Mouse (Mus musculus) brain, embryonic 18.5 days (tissue): Measurements from ENCODE around the gene Phf21a.
"Not testable (repeated sequence)": the region's sequence is repeated elsewhere in the genome, so short reads cannot be mapped to it uniquely, and the experiment has no call there.

Experiments
- DNase-seq: peaks from one replicate; pipeline ENCODE4 v3.0.0-alpha.2; 2012; ENCODE audit warnings: low read depth, low spot score

Phf21a gene

GRCm38 (mm10) chr2:92082196-92082595, 10.7 kb upstream of the Phf21a start:
- DNase-seq = no peak

GRCm38 (mm10) chr2:92085721-92086120, 7.2 kb upstream of the Phf21a start:
- no peak for DNase-seq

DNA sequence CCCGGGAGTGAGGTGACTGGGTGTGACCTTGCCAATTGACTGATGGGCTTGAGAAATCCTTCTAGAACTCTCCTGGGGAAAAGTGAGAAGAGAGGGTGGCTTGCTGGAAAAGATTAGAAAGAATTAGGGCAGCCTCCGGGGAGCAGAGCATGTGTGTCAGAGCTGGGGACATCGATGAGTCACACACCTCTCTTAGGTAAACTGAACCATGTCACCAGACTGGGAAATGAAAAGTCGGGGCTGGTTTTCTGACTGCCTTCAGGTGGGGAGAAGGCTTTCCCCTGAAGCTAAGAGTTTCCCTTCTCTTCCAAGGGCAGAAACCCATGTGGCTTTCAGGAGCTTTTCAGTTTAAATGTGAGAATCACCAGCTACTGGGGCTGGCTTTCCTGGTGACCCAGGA, 5.9 kb upstream of the Phf21a start:
- DNase-seq = no peak

DNA sequence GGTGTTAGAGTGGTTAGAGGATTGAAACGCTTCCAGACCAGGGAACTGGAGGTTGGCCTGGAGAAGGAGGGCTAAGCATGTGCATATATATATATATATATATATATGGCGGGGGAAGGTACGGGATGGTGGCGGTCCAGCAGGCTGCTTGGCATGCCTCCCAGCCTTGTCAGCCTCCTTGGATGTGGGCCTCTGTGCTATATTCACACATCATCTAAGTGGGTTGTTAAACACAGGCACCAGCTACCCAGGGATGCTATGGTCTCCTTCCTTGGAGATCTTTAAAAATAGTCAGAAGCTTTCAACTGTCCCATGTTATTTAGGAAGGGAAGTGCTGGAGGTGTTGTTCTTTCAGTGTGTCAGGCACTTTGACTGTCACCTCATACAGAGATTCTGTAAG, 3.1 kb upstream of the Phf21a start:
- DNase-seq = no peak

DNA sequence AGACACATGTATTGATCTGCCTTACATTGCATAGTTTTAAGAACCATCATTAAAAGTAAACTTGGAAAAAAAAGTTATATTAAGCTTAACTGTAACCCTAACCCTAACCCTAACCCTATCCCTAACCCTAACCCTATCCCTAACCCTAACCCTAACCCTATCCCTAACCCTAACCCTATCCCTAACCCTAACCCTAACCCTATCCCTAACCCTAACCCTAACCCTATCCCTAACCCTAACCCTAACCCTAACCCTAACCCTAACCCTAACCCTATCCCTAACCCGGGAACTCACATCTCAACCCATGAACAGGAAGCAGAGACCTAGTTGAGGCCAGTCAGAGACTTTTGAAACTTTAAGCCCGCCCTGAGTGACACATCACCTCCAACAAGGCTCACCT, 586 bp downstream of the Phf21a start:
- not testable (repeated sequence) for DNase-seq

DNA sequence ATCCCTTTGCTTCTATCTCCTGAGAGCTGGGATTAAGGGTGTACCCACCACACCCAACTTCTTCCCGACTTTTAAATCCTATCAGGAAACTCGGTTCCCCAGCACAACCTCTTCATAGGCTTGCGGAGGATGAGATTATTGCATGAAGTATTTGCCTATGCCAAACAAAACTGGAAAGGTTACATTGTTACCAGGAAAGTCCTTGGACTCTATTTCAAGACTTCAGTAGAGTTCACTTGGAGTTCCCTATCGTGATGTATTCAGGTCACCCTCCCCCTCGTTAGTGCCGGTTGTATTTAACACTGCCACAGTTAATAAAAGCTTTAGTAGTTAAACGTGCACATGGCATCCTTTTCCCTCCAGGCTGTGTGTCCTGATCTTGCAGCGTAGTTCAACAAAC, 1.2 kb downstream of the Phf21a start:
- DNase-seq = no peak

- no peak for DNase-seq
These were observed 7.9 kb downstream of the Phf21a start for GRCm38 (mm10) chr2:92100768-92101167.

- DNase-seq = no peak
These were observed 31.6 kb downstream of the Phf21a start for GRCm38 (mm10) chr2:92124523-92124922.

DNA sequence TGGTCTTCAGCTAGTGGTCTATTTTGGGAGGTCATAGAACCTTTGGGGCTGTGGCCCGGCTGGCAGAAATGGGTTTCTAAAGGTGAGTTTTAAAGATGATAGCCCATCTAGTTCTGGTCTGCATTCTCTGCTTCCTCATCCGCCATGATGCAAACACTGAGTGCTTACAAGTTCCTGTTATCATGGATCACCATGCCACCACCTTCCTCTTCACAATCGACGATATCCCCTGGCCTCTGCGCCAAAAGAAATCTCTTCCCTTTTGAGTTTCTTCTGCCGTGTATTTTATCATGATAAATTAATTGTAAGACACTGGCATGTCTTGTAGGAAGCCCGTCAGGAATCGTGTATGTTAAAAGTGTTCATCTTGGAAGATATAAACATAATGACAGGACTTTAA, 32.4 kb downstream of the Phf21a start:
- no peak for DNase-seq

DNA sequence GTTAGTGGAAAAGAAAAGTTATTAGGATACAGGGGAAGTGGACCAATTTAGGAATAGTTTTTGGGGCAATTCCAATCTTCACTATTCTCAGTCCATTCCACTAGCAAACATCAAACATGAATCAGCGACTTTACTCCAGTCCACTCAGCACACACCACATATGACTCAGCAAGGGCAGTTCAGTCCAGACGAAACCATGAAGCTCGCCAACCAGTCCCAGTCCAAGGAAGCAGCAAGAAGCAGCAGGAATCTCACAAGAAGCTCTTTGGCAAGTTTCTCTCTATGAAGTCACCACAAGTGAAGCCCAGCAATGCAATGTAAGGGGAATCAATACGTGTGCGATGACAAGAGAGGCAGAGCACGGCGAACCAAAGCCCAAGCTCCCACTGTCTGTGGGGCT, 37.2 kb downstream of the Phf21a start:
- DNase-seq = no peak

- DNase-seq = no peak
These were observed 45.8 kb downstream of the Phf21a start for GRCm38 (mm10) chr2:92138736-92139135.

DNA sequence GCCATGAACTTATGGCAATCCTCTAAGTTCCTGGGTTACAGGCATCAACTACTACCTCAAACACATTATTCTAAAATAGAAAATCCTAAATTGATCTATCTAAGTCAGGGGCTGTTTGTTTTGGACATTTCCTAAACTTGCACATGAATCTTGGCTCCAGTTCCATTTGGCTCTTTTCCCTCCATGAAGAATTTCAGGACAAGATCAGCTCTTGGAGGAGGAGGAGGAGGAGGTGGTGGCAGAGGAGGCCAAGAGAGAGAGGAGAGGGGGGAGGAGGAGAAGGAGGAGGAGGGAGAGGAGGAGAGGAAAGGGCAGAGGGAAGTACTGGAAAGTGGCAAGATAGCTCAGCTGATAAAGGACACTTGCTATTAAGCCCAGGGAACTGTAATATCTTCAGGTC, 46.4 kb downstream of the Phf21a start:
- no peak for DNase-seq

DNA sequence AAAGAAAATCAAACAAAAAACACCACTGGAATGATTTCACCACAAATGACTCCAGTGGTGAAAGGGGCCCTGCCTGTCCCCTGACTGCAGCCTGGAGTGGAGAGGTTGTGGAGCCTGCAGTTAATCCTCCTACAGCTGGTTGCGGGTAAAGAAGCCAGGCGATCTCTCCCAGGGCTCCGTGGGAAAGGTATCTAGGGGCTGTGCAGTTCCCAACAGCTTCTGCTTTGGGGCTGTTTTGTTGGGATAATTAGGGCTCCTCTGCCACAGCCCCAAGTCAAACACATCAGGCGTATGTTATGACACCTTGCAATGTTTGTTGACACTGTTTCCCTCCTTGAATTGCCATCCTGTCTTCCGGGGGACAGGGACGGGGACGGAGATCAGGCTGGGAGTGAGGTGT, 47.5 kb downstream of the Phf21a start:
- DNase-seq = no peak

- no peak for DNase-seq
These were observed 48.2 kb downstream of the Phf21a start for GRCm38 (mm10) chr2:92141073-92141472.

DNA sequence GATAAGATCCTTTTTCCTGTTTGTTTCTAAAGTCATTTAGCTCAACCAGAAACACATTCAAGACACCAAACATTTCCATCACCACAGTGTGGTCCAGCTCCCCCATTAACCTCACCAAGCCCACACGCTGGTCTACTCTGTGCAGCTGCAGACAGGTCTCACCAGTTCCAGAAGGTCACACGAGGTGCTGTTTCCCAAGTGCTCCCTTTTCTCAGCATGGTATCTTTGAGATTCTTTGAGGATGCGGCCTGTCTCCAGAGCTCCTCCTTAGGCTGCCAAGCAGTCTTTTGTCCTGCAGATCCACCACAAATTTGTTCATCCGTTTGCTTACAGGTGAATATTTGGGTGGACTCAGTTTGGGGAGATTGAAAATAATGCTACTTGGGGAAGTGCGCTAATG, 51.0 kb downstream of the Phf21a start:
- DNase-seq = no peak

DNA sequence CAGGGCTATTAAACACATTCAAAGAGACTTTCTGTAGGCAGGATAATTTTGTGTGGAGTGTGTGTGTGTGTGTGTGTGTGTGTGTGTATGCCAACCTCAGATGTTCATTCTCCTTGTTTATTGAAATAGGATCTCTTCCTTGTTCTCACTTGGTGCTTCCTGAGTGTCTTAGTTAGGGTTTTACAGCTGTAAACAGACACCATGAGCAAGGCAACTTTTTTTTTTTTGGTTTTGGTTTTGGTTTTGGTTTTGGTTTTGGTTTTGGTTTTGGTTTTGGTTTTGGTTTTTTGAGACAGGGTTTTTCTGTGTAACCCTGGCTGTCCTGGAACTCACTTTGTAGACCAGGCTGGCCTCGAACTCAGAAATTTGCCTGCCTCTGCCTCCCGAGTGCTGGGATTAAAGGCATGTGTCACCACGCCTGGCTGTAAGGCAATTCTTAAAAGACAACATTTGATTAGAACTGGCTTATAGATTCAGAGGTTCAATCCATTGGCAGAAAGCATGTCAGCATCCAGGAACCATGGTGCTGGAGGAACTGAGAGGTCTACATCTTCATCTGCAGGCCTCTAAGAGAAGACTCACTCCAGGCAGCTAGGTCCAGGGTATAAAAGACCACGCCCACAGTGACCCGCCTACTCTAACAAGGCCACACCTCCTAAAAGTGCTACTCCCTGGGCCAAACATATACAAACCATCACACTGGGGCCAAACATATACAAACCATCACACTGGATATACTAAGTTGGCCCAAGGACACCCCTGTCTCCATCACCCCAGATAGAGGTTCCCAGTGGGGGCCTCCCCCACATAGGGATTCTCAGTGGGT, 55.2 kb downstream of the Phf21a start:
- DNase-seq = not testable (repeated sequence)

DNA sequence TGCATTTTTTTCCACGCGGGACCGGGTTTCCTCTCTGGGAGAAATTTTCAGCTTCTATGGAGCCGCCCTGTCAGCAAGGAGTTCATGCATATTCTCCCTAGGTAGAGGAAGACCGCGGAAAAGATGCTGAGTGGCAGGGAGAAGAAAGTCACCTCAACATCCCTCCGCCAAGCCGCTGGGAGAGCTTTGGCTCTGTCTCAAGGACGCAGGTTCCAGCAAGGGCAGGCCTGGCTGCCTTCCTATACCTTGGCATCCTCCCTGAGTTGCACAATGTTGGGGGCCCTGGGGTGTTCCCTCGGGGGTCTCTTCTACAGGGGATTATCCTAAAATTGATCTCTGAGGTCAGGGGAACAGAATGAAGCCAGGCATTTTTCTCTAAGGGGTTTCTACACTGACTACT, 71.4 kb downstream of the Phf21a start:
- DNase-seq = no peak

- no peak for DNase-seq
These were observed 74.0 kb downstream of the Phf21a start for GRCm38 (mm10) chr2:92166950-92167349.

DNA sequence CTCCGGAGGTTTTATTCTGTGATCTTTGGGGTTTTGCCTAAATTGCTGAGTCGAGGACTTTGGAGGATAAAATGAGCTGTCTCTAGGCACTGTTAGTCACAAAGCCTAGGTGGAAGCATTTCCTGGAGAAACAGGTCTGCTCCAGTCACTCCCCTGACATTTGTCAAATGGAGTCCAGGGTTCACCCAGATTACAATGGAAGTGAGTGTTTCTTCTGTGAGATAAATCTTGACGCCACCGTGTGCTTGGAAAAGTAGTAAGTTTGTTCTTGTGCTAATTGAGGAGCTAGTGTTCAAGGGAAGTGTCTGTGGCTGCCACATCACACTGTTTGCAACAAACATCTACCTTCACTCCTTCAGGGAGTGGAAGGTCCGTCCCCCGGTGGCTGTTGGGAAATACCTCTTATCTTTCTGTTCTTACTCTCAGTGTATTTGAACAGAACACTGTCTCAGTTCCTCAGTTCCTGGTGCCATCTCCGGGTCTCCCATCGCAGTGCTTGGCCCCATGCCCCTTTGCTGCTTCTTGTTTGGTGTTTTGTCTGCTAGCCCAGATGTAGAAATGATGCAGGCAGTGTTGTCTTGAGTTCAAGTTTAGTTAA, 78.2 kb downstream of the Phf21a start:
- no peak for DNase-seq

GRCm38 (mm10) chr2:92172300-92172699, 79.4 kb downstream of the Phf21a start:
- no peak for DNase-seq

GRCm38 (mm10) chr2:92173186-92173585, 80.3 kb downstream of the Phf21a start:
- no peak for DNase-seq

DNA sequence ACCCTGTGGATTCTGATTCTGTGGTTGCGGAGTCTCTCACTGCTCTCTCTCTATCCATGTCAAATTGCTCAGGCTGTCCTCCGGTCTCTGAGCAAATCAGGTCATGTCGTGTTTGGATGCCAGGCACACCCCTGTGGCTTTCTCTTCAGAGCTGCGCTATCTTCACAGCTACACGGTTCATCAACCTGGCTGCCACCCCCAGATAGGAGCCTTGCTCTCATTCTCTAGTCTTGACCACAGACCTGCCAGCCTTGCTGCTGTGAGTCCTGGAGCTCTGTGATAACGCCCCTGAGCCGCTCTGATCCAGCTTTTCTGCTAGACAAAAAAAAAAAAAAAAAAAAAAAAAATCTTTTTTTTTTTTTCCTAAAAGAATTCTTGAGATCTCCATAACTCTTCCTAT, 81.3 kb downstream of the Phf21a start:
- DNase-seq = no peak

DNA sequence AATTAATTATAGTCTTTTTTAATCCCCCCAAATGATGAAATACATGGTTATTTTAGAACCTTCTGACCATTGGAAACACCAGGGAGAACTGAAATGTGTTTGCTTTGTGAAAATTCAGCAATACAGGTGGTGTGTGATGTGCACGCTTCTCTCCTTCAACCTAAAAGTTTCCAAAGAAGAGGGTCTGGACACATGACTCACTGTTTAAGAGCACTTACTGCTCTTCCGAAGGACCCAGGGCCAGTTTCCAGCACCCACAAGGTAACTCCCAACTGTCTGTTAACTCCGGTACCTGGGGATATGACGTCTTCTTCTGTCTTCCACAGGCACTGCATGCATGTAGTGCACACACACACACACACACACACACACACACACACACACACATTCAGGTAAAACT, 82.1 kb downstream of the Phf21a start:
- DNase-seq = no peak
